25 mouse cellular contexts compared by ENCODE assay signal in genomic region chr6:100259607-100260006, GRCm38 (mm10). TPM values are rescaled to one million over a fixed set of nuclear protein-coding genes. Genes with fewer than 3 reads are reported as not detected.
DNase-seq lines count a peak whose midpoint lies in the region; ATAC-seq and TF ChIP-seq lines count a peak whose summit lies in the region.
"Had no signal": no experiment of that assay in that cellular context is flagged by ENCODE, and none has a peak within 500 bp of the region (broad histone marks: within the 10 kb centered on the region; RNA-seq: fewer than 3 reads in every experiment).

No protein-coding gene starts in this region.

- WGBS in lung, adult 2 months: 69% methylated on average over 1 of the region's 1 CpGs

- H3K4me1 ChIP-seq in lung, adult 2 months (ENCODE audit: control insufficient read depth, insufficient read depth, low read length): peaks cover 5% of the 10 kb centered on the region

- peak; percentile 40 for DNase-seq in lung, postnatal 36 days
- no peak for DNase-seq in lung, adult 2 months
- no peak for DNase-seq in left cerebral cortex, postnatal 36 days (ENCODE audit: low spot score in 2 of 2)
- no peak for DNase-seq in adrenal gland, postnatal 14 days
- no peak for DNase-seq in frontal cortex, postnatal 14 days (ENCODE audit: low spot score in 2 of 2)
- DNase-seq in right cerebral cortex, postnatal 4 days: no peak
- DNase-seq: adrenal gland, adult 2 months; B cell, adult 2 months; cerebellum, adult 11 months; cerebellum, adult 8-10 months; cerebellum, postnatal 14 days; forebrain, postnatal 0 days; gastrocnemius, adult 2 months; gastrocnemius, postnatal 25 days; heart, adult 18-20 months; heart, postnatal 10 days had no signal

- no peak overlapping the region for H3K4me3 ChIP-seq in lung, adult 2 months (replicated peaks; ENCODE audit: extremely low read depth, low read depth, low read length)
- H3K4me3 ChIP-seq: embryonic facial prominence, embryonic 13.5 days; forebrain, embryonic 13.5 days; gastrocnemius, adult 2 months; heart, embryonic 10.5 days; hindbrain, embryonic 13.5 days; intestine, embryonic 15.5 days had no signal

- TF ChIP-seq CTCF in lung, adult 2 months (IDR thresholded peaks at IDR 0.05; ENCODE audit: insufficient read depth, low read length): no peak

- intact Hi-C loops in left cerebral cortex, postnatal 36 days (cut with DNase I): no loop called here

- peak; percentile 49 for ATAC-seq in activated CD4-positive, CD25-positive, alpha-beta regulatory T cell, adult 4 months
- ATAC-seq in granulocyte monocyte progenitor cell, adult 5-6 weeks (replicated peaks; ENCODE audit: poor library complexity, severe bottlenecking): peak; percentile 81
- ATAC-seq: forebrain, embryonic 13.5 days; forebrain, postnatal 0 days; hindbrain, postnatal 0 days; intestine, embryonic 15.5 days; Patski had no signal

- TF ChIP-seq POLR2A in lung, adult 2 months (IDR thresholded peaks at IDR 0.05; ENCODE audit: borderline replicate concordance, extremely low read depth, low read depth, low read length): no peak

RNA-seq across cellular contexts. Expression of gene Rybp, which starts 27.7 kb away (rescaled TPM):
- polyA plus RNA-seq in lung, adult 2 months (2012; rRNA removed): 26.1 and 30.6 TPM in 2 replicates
- 1 to 10 TPM; 8.2 to 8.4 TPM for polyA plus RNA-seq in activated CD4-positive, CD25-positive, alpha-beta regulatory T cell, adult 4 months (2017; shearing (Covaris generic))
- 19.6 and 27.4 TPM in 2 replicates for total RNA-seq in granulocyte monocyte progenitor cell, adult 5-6 weeks (2014; fragmentation: Nextera tagmentation)
- 18.9 and 22.1 TPM in 2 replicates for total RNA-seq in granulocyte monocyte progenitor cell, adult 5-6 weeks (2017)
- 10 to 100 TPM; 53.7 to 54.9 TPM for total RNA-seq in left cerebral cortex, postnatal 36 days (2021)
- 26.6 and 36.5 TPM in 2 replicates for total RNA-seq in adrenal gland, postnatal 14 days (2021)
